Mouse (Mus musculus) heart, embryonic 10.5 days (tissue): ENCODE results near the gene Vmn1r121. TPM values are rescaled to one million over a fixed set of nuclear protein-coding genes. Genes with fewer than 3 reads are reported as not detected.
"Not testable (repeated sequence)": the region's sequence is repeated elsewhere in the genome, so short reads cannot be mapped to it uniquely, and the experiment has no call there.

Experiments used
- DNase-seq: peaks from one replicate; pipeline ENCODE4 v3.0.0-alpha.2; 2017; ENCODE audit warnings: low spot score
- H3K27ac ChIP-seq: fragments of 300-500 bp; sonication (generic); 2 replicates; pipeline ENCODE4 v1.5.1; 2016; ENCODE audit warnings: mild to moderate bottlenecking
- H3K27me3 ChIP-seq: fragments of 300-500 bp; sonication (generic); 2 replicates; pipeline ENCODE4 v1.6.1; 2016; ENCODE audit warnings: mild to moderate bottlenecking; ENCODE audit not compliant: poor library complexity, insufficient read depth, severe bottlenecking
- H3K36me3 ChIP-seq: fragments of 300-500 bp; sonication (generic); 2 replicates; pipeline ENCODE4 v1.6.1; 2016; ENCODE audit warnings: mild to moderate bottlenecking, moderate library complexity
- H3K4me1 ChIP-seq: fragments of 300-500 bp; sonication (generic); 2 replicates; pipeline ENCODE4 v1.6.1; 2016; ENCODE audit warnings: mild to moderate bottlenecking
- H3K4me3 ChIP-seq: fragments of 300-500 bp; sonication (generic); 2 replicates; pipeline ENCODE4 v1.5.1; 2016; ENCODE audit warnings: mild to moderate bottlenecking, moderate library complexity
- H3K9me3 ChIP-seq: fragments of 300-500 bp; sonication (generic); 2 replicates; pipeline ENCODE4 v1.6.1; 2016; ENCODE audit warnings: mild to moderate bottlenecking, moderate library complexity
- WGBS: fragments of 180-500 bp; shearing (Covaris S2); methylation state at CpG from one replicate; pipeline ENCODE4 v1.1.7; 2016; 5-methylcytosine and 5-hydroxymethylcytosine counted together
- polyA plus RNA-seq: library from polyadenylated mRNA; unstranded; fragments of >200 nt; fragmentation: Nextera tagmentation; extraction: Ambion mirVana; gene quantifications from 2 replicates; pipeline ENCODE4 v1.2.1, GENCODE M21; 2016

The Vmn1r121 gene
- not detected in 2 replicates for polyA plus RNA-seq

DNA sequence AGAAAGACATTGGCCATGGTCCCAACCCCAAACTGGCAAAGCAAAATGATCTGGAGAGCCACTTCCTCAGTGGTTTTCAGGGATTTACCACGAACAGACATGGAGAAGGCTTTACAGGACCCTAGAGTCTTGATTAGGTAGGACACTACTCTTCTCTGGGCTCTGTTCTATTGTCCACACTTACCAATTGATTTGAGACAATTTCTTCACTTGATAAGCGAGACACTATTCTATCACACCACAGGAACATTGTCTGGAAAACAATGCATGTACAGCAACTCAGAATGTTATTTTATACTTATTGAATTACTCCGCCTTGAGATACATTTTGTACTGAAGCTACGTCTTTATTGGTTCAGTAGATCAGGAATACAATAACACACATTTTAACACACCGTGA, at the start of gene Vmn1r121:
Vmn1r121 (minus strand) TSS at position 101 of the 400 bp plus-strand sequence.
- H3K4me1 ChIP-seq, H3K27ac ChIP-seq, H3K36me3 ChIP-seq, H3K27me3 ChIP-seq, DNase-seq, H3K4me3 ChIP-seq, H3K9me3 ChIP-seq: not testable (repeated sequence)
- WGBS: 74% methylated on average over 5 of the region's 5 CpGs

DNA sequence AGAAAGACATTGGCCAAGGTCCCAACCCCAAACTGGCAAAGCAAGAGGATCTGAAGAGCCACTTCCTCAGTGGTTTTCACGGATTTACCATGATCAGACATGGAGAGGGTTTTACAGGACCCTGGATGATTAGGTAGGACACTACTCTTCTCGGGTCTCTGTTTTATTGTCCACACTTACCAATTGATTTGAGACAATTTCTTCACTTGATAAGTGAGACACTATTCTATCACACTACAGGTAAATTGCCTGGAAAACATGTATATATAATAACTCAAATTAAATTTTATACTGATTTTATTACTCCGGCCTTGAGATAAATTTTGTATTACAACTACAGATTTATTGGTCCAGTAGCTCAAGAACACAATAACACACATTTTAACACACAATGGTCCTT, 35.7 kb upstream of the Vmn1r121 start, which contains the start of gene Vmn1r122:
Vmn1r122 (minus strand) TSS at position 101 of the 400 bp plus-strand sequence.
- not testable (repeated sequence) for DNase-seq, H3K9me3 ChIP-seq, H3K27me3 ChIP-seq, H3K36me3 ChIP-seq, H3K4me3 ChIP-seq, H3K4me1 ChIP-seq, H3K27ac ChIP-seq
- WGBS: 57% methylated on average over 3 of the region's 3 CpGs

- not testable (repeated sequence) for H3K27ac ChIP-seq, H3K27me3 ChIP-seq, H3K36me3 ChIP-seq, H3K4me1 ChIP-seq, H3K9me3 ChIP-seq, DNase-seq, H3K4me3 ChIP-seq
- WGBS: 83% methylated on average over 1 of the region's 1 CpGs
Observed at GRCm38 (mm10) chr7:21053684-21054083, 44.6 kb downstream of the Vmn1r121 start, which contains the start of gene Vmn1r120. Gene Vmn1r120 (minus strand): TSS chr7:21053784.

Other genes with a start within 250 kb of the Vmn1r121 start
- gene Vmn1r116, start 226.3 kb downstream of the Vmn1r121 start, polyA plus RNA-seq: not detected in 2 replicates
- not detected in 2 replicates for gene Vmn1r117, start 214.4 kb downstream of the Vmn1r121 start, polyA plus RNA-seq
- gene Vmn1r118, start 186.2 kb downstream of the Vmn1r121 start, polyA plus RNA-seq: not detected in 2 replicates
- not detected in 2 replicates for gene Vmn1r119, start 86.1 kb downstream of the Vmn1r121 start, polyA plus RNA-seq
- not detected in 2 replicates for gene Vmn1r120, start 44.7 kb downstream of the Vmn1r121 start, polyA plus RNA-seq
- not detected in 2 replicates for gene Vmn1r122, start 35.6 kb upstream of the Vmn1r121 start, polyA plus RNA-seq
- not detected in 2 replicates for gene Vmn1r123, start 63.7 kb upstream of the Vmn1r121 start, polyA plus RNA-seq
- gene Gm5157, start 91.9 kb upstream of the Vmn1r121 start, polyA plus RNA-seq: not detected in 2 replicates
- gene Vmn1r124, start 162.1 kb upstream of the Vmn1r121 start, polyA plus RNA-seq: not detected in 2 replicates
- gene Vmn1r125, start 173.7 kb upstream of the Vmn1r121 start, polyA plus RNA-seq: not detected in 2 replicates
- gene Vmn1r126, start 203.0 kb upstream of the Vmn1r121 start, polyA plus RNA-seq: not detected in 2 replicates
- gene Vmn1r127, start 221.3 kb upstream of the Vmn1r121 start, polyA plus RNA-seq: not detected in 2 replicates